Mouse (Mus musculus) neural tube, embryonic 13.5 days (tissue): ENCODE data around the gene Rnf146. TPM values are rescaled to one million over a fixed set of nuclear protein-coding genes. Genes with fewer than 3 reads are reported as not detected.
"Not testable (repeated sequence)": the region's sequence is repeated elsewhere in the genome, so short reads cannot be mapped to it uniquely, and the experiment has no call there.

Experiments
- ATAC-seq: fragments of 200-750 bp; cut with Nextera tagmentation; 2 replicates; pipeline ENCODE4 v1.8.0; 2017; ENCODE audit warnings: low read depth, mild to moderate bottlenecking, moderate TSS enrichment, moderate library complexity
- H3K27ac ChIP-seq: fragments of 300-500 bp; sonication (generic); replicated peaks from 2 replicates; pipeline ENCODE4 v1.5.1; 2015; ENCODE audit warnings: moderate library complexity, mild to moderate bottlenecking, inconsistent platforms
- H3K27me3 ChIP-seq: fragments of 300-500 bp; sonication (generic); 2 replicates; pipeline ENCODE4 v1.6.1; 2015; ENCODE audit warnings: mild to moderate bottlenecking, inconsistent platforms
- H3K36me3 ChIP-seq: fragments of 300-500 bp; sonication (generic); 2 replicates; pipeline ENCODE4 v1.6.1; 2015; ENCODE audit warnings: mild to moderate bottlenecking, inconsistent platforms
- H3K4me1 ChIP-seq: fragments of 300-500 bp; sonication (generic); replicated peaks from 2 replicates; pipeline ENCODE4 v1.6.1; 2015; ENCODE audit warnings: inconsistent platforms
- H3K4me2 ChIP-seq: fragments of 300-500 bp; sonication (generic); 2 replicates; pipeline ENCODE4 v1.6.1; 2015; ENCODE audit warnings: inconsistent platforms, mild to moderate bottlenecking, moderate library complexity
- H3K4me3 ChIP-seq: fragments of 300-500 bp; sonication (generic); 2 replicates; pipeline ENCODE4 v1.5.1; 2015; ENCODE audit warnings: mild to moderate bottlenecking, inconsistent platforms
- H3K9ac ChIP-seq: fragments of 300-500 bp; sonication (generic); 2 replicates; pipeline ENCODE4 v1.6.1; 2015; ENCODE audit warnings: moderate library complexity, mild to moderate bottlenecking, inconsistent platforms
- H3K9me3 ChIP-seq: fragments of 300-500 bp; sonication (generic); 2 replicates; pipeline ENCODE4 v1.6.1; 2016; ENCODE audit warnings: inconsistent platforms
- WGBS: fragments of 180-500 bp; shearing (Covaris S2); methylation state at CpG from one replicate; pipeline ENCODE4 v1.1.7; 2015; 5-methylcytosine and 5-hydroxymethylcytosine counted together
- polyA plus RNA-seq: library from polyadenylated mRNA; unstranded; fragments of >200 nt; fragmentation: Nextera tagmentation; extraction: Ambion mirVana; gene quantifications from 2 replicates; pipeline ENCODE4 v1.2.1, GENCODE M21; 2015

The Rnf146 gene
- 84.3 and 88.8 TPM in 2 replicates for polyA plus RNA-seq

DNA sequence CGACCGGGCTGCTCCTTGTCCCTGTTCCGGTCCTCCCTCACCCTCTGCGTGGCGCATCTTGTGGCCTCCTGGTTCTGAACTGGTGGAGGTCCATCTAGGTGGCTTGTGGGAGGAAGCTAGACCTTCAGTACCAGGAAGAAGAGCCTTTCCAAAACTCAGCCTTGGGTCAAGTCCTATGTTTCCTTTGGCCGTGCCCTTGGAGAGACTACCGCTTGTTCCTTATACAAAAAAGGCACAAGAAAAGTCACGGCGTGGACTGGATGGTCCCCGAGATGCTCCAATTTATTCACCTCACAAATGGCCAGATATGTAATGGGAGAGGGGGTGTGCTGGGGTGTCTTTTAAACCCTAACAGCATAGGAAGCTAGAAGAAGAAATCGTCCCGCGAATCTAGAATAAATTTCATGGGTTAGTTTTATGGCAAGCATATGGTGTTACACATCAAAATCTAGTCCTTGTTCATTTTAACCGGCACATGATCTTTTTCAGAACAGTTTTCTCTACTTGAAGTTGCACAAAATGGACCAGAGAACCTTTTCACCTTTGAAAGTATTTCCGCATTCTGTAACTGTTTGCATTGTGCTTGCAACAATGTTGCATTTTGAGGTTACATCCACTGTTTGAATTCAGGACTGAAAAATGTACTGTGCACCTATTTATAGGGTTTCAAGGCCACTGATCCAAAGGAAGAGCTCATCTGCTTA, at the start of gene Rnf146:
Gene Rnf146 (minus strand): TSS at position 246 of the 704 bp plus-strand sequence.
- H3K9me3 ChIP-seq = no peaks in the 10 kb centered on the region
- 8% methylated on average over 15 of the region's 15 CpGs for WGBS
- no peak for ATAC-seq
- no peaks in the 10 kb centered on the region for H3K27me3 ChIP-seq
- no peaks in the 10 kb centered on the region for H3K36me3 ChIP-seq
- peak within 1 kb of the TSS; percentile 92 for H3K4me3 ChIP-seq
- H3K9ac ChIP-seq = peak within 1 kb of the TSS; percentile 98
- peak within 1 kb of the TSS; percentile 99 for H3K27ac ChIP-seq
- peak within 1 kb of the TSS; percentile 83 for H3K4me2 ChIP-seq
- H3K4me1 ChIP-seq = peaks cover 35% of the 10 kb centered on the region

DNA sequence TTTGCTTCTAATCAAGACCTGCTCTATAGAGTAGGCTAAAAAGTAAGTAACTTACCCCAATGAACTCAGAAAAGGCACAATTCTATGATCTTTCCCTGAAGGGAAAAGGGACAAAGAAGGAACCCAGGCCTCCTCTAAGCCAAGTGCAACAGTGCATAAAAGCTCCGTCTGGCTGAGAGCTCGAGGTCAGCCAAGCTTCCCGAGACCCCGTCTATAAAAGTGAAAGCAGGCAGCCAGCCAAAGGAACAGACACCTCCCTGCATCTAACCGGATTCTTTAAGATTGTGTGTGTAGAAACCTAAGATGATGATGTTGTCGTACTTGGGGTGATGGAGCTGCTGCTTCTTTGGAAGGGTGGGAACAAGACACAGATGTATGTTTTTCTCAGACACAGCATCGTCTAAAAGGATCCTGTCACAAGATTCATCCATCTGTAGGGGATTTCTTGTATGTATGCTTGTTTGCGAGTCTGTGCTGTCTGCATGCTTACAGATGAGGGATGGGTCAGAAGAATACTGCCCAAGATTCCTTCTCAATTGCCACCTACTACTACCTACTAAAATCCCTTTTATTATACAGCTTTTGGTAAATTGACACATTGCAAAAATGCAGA, 40.5 kb upstream of the Rnf146 start:
- H3K27me3 ChIP-seq = no peaks in the 10 kb centered on the region
- H3K4me2 ChIP-seq = no peak overlapping the region
- no peaks in the 10 kb centered on the region for H3K9me3 ChIP-seq
- no peaks in the 10 kb centered on the region for H3K4me1 ChIP-seq
- H3K9ac ChIP-seq = no peak overlapping the region
- no peaks in the 10 kb centered on the region for H3K36me3 ChIP-seq
- no peak overlapping the region for H3K4me3 ChIP-seq
- WGBS = 52% methylated on average over 8 of the region's 8 CpGs
- no peak overlapping the region for H3K27ac ChIP-seq
- ATAC-seq = no peak

DNA sequence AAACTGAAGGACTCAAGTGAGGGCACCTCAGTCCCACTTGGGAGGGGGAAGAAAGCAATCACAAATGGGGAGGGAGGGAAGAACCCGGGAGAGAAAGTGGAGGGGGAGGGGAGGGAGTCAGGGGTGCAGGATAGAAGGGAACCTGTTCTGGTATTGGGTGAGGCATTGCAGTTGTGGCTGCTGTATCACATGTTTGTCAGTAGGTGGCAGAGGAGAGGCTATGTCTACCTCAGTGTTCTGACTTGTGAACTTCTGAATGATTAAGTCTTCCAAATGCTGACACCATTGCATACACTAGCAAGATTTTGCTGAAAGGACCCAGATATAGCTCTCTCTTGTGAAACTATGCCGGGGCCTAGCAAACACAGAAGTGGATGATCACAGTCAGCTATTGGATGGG, 32.6 kb upstream of the Rnf146 start:
- not testable (repeated sequence) for H3K36me3 ChIP-seq, H3K9me3 ChIP-seq, H3K27ac ChIP-seq, H3K4me2 ChIP-seq, H3K4me1 ChIP-seq, H3K4me3 ChIP-seq, H3K27me3 ChIP-seq, ATAC-seq, H3K9ac ChIP-seq
- WGBS = 75% methylated on average over 2 of the region's 2 CpGs

DNA sequence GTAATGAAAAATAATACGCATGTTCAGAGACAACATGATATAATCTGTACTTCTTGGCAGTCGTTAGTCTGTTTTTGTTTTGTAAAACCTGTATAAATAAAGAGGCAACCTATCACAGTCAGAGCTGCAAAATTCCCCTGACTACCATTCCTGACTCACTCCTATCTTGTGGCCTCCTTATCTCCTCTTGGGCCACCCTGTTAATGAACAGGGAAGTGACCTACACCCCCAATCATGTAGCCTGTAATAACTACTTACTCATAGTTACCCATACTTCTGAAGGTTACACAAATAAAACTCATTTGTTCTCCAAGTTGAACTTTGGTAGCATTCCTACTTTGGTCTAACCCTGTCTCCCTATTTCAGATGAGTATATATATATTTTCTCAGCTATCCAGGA, 19.3 kb upstream of the Rnf146 start:
- 84% methylated on average over 2 of the region's 2 CpGs for WGBS
- no peaks in the 10 kb centered on the region for H3K27me3 ChIP-seq
- H3K4me3 ChIP-seq = no peak overlapping the region
- H3K27ac ChIP-seq = no peak overlapping the region
- H3K9me3 ChIP-seq = no peaks in the 10 kb centered on the region
- no peaks in the 10 kb centered on the region for H3K36me3 ChIP-seq
- H3K4me2 ChIP-seq = no peak overlapping the region
- H3K9ac ChIP-seq = no peak overlapping the region
- H3K4me1 ChIP-seq = no peaks in the 10 kb centered on the region
- ATAC-seq = no peak

DNA sequence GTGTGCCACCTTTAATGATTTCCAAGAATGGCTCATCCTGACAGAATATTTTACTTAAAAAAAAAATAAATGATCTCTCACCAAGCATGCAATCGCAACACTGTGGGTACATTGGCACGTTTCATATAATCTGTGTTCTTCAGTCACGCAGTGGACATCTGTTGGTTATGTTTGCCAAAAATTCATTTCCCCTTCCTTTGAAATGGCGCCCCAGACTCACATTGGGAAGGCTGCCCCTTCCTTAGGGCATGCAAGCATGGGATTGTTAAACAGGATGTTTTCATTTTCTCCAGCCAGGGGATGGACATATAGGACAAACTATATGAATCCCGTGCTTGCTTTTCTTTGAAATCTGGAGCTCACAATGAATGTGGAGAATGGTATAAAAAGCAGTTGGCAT, 11.8 kb upstream of the Rnf146 start:
- Histone ChIP-seq H3K27me3 (no peaks in the 10 kb centered on the region), H3K9me3 (no peaks in the 10 kb centered on the region), H3K27ac (no peak overlapping the region), H3K4me1 (no peaks in the 10 kb centered on the region), H3K36me3 (no peaks in the 10 kb centered on the region), H3K9ac (no peak overlapping the region), H3K4me2 (no peak overlapping the region), H3K4me3 (no peak overlapping the region)
- ATAC-seq = no peak
- 88% methylated on average over 5 of the region's 5 CpGs for WGBS

DNA sequence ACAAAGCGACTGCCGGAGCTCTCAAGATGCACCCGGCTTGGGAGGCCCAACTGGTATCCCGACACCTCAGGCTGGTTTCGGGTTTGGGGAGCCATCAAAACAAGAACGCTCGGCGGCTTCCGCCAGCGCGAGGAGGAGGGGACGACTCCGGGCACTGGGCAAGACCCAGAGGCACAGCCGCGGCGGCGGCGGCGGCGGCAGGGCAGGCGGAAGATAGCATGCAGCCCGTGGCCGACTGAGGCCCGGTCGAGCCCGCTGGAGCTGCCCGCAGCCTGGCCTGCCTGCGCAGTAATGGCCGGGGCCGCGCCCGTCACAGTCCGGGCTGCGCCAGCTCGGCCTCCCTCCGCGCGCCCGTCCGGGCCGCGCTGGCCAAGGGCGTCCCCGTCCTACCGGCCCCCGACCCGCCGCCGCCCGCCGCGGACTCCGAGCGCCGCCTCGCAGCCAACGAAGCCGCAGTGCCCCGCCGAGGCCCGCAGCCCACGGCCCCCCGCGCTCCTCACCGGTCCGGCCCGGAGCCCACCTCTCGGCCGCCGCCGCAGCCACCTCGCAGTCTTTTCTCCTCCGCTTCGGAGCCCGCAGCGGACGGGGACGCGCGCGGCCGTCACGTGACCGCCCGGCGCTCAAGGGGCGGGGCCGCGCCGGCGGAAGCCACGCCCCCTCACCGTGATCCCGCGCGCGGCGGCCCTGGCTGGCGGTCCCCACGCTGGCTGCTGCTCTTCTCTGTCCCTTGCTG, 612 bp downstream of the Rnf146 start:
- no peaks in the 10 kb centered on the region for H3K36me3 ChIP-seq
- ATAC-seq = peak; percentile 97
- WGBS = under 1% methylated on average over 81 of the region's 100 CpGs

DNA sequence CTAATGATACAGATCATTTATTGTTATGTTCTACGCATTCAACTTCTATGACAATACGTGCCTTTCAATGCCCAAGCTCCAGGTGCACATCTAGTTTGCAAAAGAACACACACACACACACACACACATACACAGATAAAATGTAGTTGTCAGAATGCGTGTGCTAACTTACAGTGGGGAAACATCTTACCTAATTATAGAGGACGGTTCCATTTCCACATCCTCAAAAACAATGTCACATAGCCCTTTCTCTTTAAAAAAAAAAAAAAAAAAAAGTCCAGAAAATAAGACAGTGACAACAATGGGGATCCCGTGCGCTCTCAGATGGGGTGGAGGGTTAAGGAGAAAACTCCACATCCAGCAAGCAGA, 1.2 kb downstream of the Rnf146 start:
- H3K4me1 ChIP-seq = peaks cover 48% of the 10 kb centered on the region
- H3K27ac ChIP-seq = peak overlapping the region; percentile 99
- no peaks in the 10 kb centered on the region for H3K27me3 ChIP-seq
- H3K9ac ChIP-seq = peak overlapping the region; percentile 98
- H3K36me3 ChIP-seq = no peaks in the 10 kb centered on the region
- ATAC-seq = no peak; the same call in 1 of the 2 replicates
- 2% methylated on average over 6 of the region's 6 CpGs for WGBS
- H3K9me3 ChIP-seq = no peaks in the 10 kb centered on the region
- peak overlapping the region; percentile 83 for H3K4me2 ChIP-seq
- peak overlapping the region; percentile 92 for H3K4me3 ChIP-seq

More for the DNA sequence above, 612 bp downstream of the Rnf146 start:
- peak overlapping the region; percentile 99 for H3K27ac ChIP-seq
- H3K4me1 ChIP-seq = peaks cover 42% of the 10 kb centered on the region
- peak overlapping the region; percentile 92 for H3K4me3 ChIP-seq
- H3K27me3 ChIP-seq = no peaks in the 10 kb centered on the region
- peak overlapping the region; percentile 83 for H3K4me2 ChIP-seq
- no peaks in the 10 kb centered on the region for H3K9me3 ChIP-seq
- H3K9ac ChIP-seq = peak overlapping the region; percentile 98

DNA sequence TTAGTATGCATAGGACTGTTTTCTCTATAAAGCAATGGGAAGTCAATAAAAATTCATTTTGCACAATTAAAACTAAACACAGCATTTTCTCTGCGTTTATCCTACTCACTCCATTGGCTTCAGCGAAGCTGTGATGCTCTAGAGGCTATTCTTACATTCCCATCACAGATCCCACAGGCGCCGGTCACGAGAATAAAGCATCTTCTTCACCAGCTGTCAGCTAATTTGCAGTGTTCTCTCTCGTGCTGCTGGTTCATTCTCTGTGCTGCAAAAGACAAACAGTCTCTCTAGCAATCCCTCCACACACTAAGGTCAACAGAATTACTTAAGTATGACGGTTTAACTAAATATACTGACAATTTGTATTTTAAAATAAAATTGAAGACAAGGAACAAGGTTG, 8.1 kb downstream of the Rnf146 start:
- H3K4me2 ChIP-seq = peak overlapping the region; percentile 22; the same call in 1 of the 2 replicates
- no peak overlapping the region for H3K9ac ChIP-seq
- peak; percentile 50 for ATAC-seq
- H3K9me3 ChIP-seq = no peaks in the 10 kb centered on the region
- 39% methylated on average over 7 of the region's 7 CpGs for WGBS
- peaks cover 27% of the 10 kb centered on the region for H3K36me3 ChIP-seq
- no peaks in the 10 kb centered on the region for H3K27me3 ChIP-seq
- 0 out of 2 replicates have a peak overlapping the region, but pooled peaks have one; percentile 43 for H3K27ac ChIP-seq
- peaks cover 41% of the 10 kb centered on the region for H3K4me1 ChIP-seq
- H3K4me3 ChIP-seq = no peak overlapping the region

DNA sequence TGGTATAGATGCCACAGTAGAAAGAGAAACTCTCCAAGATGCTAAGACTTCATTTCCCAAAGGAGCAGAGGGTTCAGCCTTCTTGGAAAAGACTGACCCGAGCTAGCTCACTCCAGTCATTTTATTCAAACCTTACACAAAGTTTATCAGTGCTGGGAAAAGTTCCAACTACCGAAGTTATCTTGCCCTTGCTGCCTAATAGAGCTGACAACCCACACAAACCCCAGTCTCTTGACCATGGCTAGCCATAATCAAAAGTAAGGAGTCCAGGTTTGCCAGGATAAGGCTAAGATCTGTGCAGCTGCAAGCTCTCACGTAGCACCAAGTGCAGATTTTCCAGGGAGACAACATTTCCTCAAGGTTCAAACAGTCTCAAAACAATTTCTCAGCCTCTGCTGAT, 9.7 kb downstream of the Rnf146 start:
- H3K27me3 ChIP-seq = no peaks in the 10 kb centered on the region
- H3K27ac ChIP-seq = no peak overlapping the region
- H3K36me3 ChIP-seq = peaks cover 31% of the 10 kb centered on the region
- H3K9ac ChIP-seq = no peak overlapping the region
- no peaks in the 10 kb centered on the region for H3K9me3 ChIP-seq
- H3K4me1 ChIP-seq = peaks cover 29% of the 10 kb centered on the region
- H3K4me2 ChIP-seq = no peak overlapping the region
- H3K4me3 ChIP-seq = no peak overlapping the region
- 89% methylated on average over 3 of the region's 3 CpGs for WGBS
- ATAC-seq = no peak

DNA sequence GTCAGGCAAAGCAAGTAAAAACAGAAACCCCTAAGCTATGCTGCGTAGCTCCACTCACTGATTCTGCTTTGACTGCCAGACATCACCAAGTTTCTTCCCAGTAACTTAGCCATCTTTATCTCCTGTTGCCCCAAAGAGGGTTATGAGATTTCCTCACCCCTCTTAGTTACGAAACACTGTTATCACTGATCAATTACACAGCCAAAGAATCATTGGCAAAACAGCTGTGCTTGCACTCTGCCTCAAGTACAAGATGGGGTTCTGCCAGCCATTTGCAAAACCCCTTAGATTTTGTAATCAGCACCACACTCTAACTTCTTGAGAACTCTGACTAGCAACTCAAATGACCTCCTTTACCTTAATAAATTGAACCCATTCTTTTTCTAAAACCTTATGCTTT, 10.8 kb downstream of the Rnf146 start:
- no peak for ATAC-seq
- WGBS = 95% methylated on average over 2 of the region's 2 CpGs
- no peaks in the 10 kb centered on the region for H3K9me3 ChIP-seq
- H3K9ac ChIP-seq = no peak overlapping the region
- no peak overlapping the region for H3K27ac ChIP-seq
- peaks cover 43% of the 10 kb centered on the region for H3K36me3 ChIP-seq
- H3K4me1 ChIP-seq = peaks cover 18% of the 10 kb centered on the region
- H3K27me3 ChIP-seq = no peaks in the 10 kb centered on the region
- no peak overlapping the region for H3K4me2 ChIP-seq
- no peak overlapping the region for H3K4me3 ChIP-seq

DNA sequence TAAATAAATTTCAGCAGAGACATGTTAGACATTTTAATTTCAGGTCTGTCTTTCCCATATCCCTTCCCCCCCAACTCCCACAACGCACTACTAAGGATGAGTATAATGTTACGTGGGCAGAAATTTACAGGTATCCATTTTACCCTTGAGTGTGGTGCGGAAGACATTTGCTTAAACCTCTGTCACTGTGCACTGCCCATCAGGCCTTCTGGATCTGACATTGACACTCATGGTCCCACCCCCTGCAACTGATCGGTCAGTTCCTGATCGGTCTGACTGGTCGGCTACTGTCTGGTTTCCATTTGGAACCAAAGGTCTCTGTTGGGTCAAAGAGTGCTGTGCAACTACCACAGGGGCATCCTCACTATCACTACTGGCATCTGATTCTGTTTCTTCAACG, 15.6 kb downstream of the Rnf146 start:
- H3K27ac ChIP-seq = no peak overlapping the region
- H3K27me3 ChIP-seq = no peaks in the 10 kb centered on the region
- H3K4me2 ChIP-seq = no peak overlapping the region
- ATAC-seq = no peak; the same call in 1 of the 2 replicates
- H3K4me3 ChIP-seq = no peak overlapping the region
- WGBS = 95% methylated on average over 7 of the region's 7 CpGs
- no peaks in the 10 kb centered on the region for H3K4me1 ChIP-seq
- H3K36me3 ChIP-seq = peaks cover 55% of the 10 kb centered on the region
- no peaks in the 10 kb centered on the region for H3K9me3 ChIP-seq
- H3K9ac ChIP-seq = no peak overlapping the region

DNA sequence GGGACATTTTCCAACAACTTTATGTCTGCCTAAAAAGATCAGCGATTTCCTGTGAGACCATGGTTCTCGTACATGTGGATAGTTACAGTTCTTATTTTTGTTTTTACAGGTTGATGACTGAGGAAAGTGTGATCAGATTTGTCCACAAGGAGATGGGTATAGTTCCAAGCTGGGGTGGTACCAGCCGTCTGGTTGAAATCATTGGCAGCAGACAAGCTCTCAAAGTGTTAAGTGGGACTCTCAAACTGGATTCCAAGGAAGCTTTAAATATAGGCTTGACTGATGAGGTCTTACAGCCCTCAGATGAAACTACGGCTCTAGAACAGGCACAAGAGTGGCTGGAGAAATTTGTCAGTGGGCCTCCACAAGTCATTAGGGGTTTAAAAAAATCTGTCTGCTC, 18.0 kb downstream of the Rnf146 start:
- Histone ChIP-seq H3K9me3 (no peaks in the 10 kb centered on the region), H3K4me2 (no peak overlapping the region), H3K9ac (no peak overlapping the region), H3K4me3 (no peak overlapping the region), H3K27ac (no peak overlapping the region), H3K36me3 (peaks cover 49% of the 10 kb centered on the region), H3K27me3 (no peaks in the 10 kb centered on the region), H3K4me1 (no peaks in the 10 kb centered on the region)
- no peak for ATAC-seq
- WGBS = 92% methylated on average over 4 of the region's 4 CpGs
